Mouse (Mus musculus) cerebellum, adult 2 months (tissue): ENCODE data around the gene 2510002D24Rik.

Source experiments
- CTCF ChIP-seq: fragments of 200-500 bp; IDR thresholded peaks from 2 replicates; pipeline ENCODE4 v1.5.1; 2011; ENCODE audit warnings: low read depth, mild to moderate bottlenecking, control low read depth, low read length, moderate library complexity, borderline replicate concordance; ENCODE audit not compliant: insufficient read depth
- POLR2A ChIP-seq: fragments of 200-500 bp; IDR thresholded peaks from 2 replicates; pipeline ENCODE4 v1.6.1; 2011; ENCODE audit warnings: low read length, control low read depth, borderline replicate concordance; ENCODE audit not compliant: insufficient read depth

GRCm38 (mm10) chr16:18836073-18836467, 308 bp upstream of the 2510002D24Rik start:
- TF ChIP-seq CTCF (no peak), POLR2A (no peak)
